Mouse (Mus musculus) bone marrow macrophage, adult 2 months (primary cell): Measurements from ENCODE around the gene Gm3147. TPM values are rescaled to one million over a fixed set of nuclear protein-coding genes. Genes with fewer than 3 reads are reported as not detected.
"Not testable (repeated sequence)": the region's sequence is repeated elsewhere in the genome, so short reads cannot be mapped to it uniquely, and the experiment has no call there.

Source experiments
- H3K27ac ChIP-seq: 2 replicates; pipeline ENCODE4 v1.5.1; 2012; ENCODE audit warnings: low read depth, low read length; ENCODE audit not compliant: insufficient read depth
- H3K4me1 ChIP-seq: 2 replicates; pipeline ENCODE4 v1.6.1; 2012; ENCODE audit warnings: low read length; ENCODE audit not compliant: control insufficient read depth, insufficient read depth
- H3K4me3 ChIP-seq: 2 replicates; pipeline ENCODE4 v1.5.1; 2012; ENCODE audit warnings: mild to moderate bottlenecking, low read length, moderate library complexity; ENCODE audit not compliant: insufficient read depth
- polyA plus RNA-seq: library from polyadenylated mRNA; stranded (reverse); fragments of >200 nt; gene quantifications from 2 replicates; pipeline ENCODE4 v1.2.4, GENCODE M21; 2012; ENCODE audit not compliant: missing spikeins, insufficient read depth, insufficient read length

Gm3147 gene
- polyA plus RNA-seq = not detected in 2 replicates

GRCm38 (mm10) chr5:94616242-94616641 lies at the start of gene Gm3147:
Gene Gm3147 (minus strand): TSS chr5:94616342.
- H3K4me1 ChIP-seq = not testable (repeated sequence)

GRCm38 (mm10) chr5:94648082-94648481 lies 31.9 kb upstream of the Gm3147 start, which contains the start of gene Gm6205:
Gene Gm6205 (plus strand): TSS chr5:94648382.
- H3K4me1 ChIP-seq, H3K27ac ChIP-seq, H3K4me3 ChIP-seq: not testable (repeated sequence)

More at GRCm38 (mm10) chr5:94616242-94616641, at the start of gene Gm3147:
- H3K4me3 ChIP-seq, H3K27ac ChIP-seq: not testable (repeated sequence)

GRCm38 (mm10) chr5:94623679-94624078 lies 7.5 kb upstream of the Gm3147 start, which contains the start of gene Gm6509:
Gene Gm6509 (plus strand): TSS chr5:94623979.
- H3K27ac ChIP-seq, H3K4me1 ChIP-seq, H3K4me3 ChIP-seq: not testable (repeated sequence)

Other genes with a start within 250 kb of the Gm3147 start
- not detected in 2 replicates for gene Gm7682, start 170.6 kb downstream of the Gm3147 start, polyA plus RNA-seq
- gene Gm3139, start 90.1 kb downstream of the Gm3147 start, polyA plus RNA-seq = not detected in 2 replicates
- not detected in 2 replicates for gene Gm6509, start 7.6 kb upstream of the Gm3147 start, polyA plus RNA-seq
- not detected in 2 replicates for gene Gm6205, start 32.0 kb upstream of the Gm3147 start, polyA plus RNA-seq
- gene Gm3183, start 249.1 kb upstream of the Gm3147 start, polyA plus RNA-seq = 0.43 TPM in 1 of 2 replicates, not detected in the other